Mouse (Mus musculus) embryonic fibroblast, embryonic 13.5 days (primary cell): ENCODE data around the gene Smg5.

Experiments
- CTCF ChIP-seq: IDR thresholded peaks from 2 replicates; pipeline ENCODE4 v1.5.1; 2011; ENCODE audit warnings: mild to moderate bottlenecking, control low read depth, low read length, moderate library complexity, borderline replicate concordance; ENCODE audit not compliant: insufficient read depth
- POLR2A ChIP-seq: IDR thresholded peaks from 2 replicates; pipeline ENCODE4 v1.6.1; 2011; ENCODE audit warnings: low read depth, mild to moderate bottlenecking, control low read depth, low read length, moderate library complexity

DNA sequence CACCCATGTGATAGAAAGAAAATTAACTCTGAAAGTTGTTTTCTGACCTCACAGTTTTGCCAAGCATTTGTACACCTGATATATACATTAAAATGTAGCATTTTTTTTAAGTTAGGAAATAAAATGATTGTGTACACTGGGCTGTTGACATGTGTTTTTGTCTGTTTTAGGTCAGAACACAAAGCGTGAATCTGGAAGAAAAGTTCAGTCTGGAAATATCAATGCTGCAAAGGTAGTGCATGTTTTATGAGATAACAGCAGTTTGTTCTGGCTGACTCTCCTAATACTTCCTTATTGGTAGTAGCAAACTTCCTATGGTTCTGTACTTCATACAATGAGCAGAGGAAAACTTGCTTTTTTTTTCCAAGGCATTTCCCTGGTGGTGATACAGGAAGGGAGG lies 36.9 kb upstream of the Smg5 start:
- TF ChIP-seq CTCF (no peak), POLR2A (no peak)
